Mouse (Mus musculus) erythroblast, embryonic 14.5 days (primary cell): ENCODE measurements around the gene Hoxa9.

ENCODE experiments used
- GATA1 ChIP-seq: IDR thresholded peaks from 2 replicates; pipeline ENCODE4 v1.6.1; 2012; ENCODE audit warnings: low read length, inconsistent platforms, mixed read lengths
- TAL1 ChIP-seq: IDR thresholded peaks from 3 replicates; pipeline ENCODE4 v1.6.1; 2012; ENCODE audit warnings: low read length, inconsistent platforms, mixed read lengths

GRCm38 (mm10) chr6:52215070-52215469 lies 15.8 kb downstream of the Hoxa9 start:
- no peak for TF ChIP-seq TAL1
- no peak for TF ChIP-seq GATA1
